Mouse (Mus musculus) thymus, postnatal 10 days (tissue): ENCODE results near the gene Tdrd9.

Source experiments
- DNase-seq, 2 experiments: peaks; one replicate each; pipeline ENCODE4 v3.0.0; 2021; ENCODE audit warnings: low spot score in 2 of 2

Gene Tdrd9

DNA sequence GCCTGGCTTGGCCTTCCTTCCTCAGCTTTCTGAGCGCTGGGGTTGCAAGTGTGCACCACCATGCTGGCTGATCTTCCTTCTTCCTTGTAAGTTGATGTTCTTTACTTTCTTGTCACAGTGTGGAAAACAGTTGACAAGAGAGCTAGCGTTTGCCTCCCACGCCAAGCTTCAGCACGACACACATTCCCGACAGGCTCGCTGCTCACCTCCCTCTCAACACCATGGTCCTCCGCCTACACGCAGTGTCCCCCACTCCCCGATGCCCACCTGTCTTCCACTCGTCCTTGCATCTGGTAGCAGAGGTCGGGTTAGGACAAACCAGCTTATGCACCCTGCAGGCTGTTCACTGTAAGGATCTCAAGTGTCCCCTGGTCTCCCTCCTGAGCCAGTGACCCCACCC, 133.5 kb downstream of the Tdrd9 start:
- DNase-seq: no peak

DNA sequence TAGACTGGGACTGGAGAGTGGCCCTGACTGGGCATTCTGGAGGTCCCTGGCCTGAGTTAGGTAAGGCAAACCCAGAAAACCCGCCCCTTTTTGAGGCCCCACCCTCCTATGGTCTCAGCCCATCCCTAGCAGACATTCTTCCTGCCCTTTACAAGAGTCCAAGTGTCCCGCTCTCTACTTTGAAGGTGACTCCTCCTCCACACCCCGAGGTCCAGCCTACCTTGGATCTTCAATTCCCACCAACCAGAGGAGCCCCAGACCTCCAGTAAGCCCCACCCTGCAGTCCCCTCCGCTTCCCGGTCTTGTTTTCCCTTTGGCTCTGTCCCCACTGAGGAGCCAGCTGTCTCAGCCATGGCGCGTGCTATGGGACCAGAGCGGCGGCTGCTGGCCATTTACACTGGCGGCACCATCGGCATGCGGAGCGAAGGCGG, 135.2 kb downstream of the Tdrd9 start, which contains the start of gene Aspg:
Gene Aspg, plus strand, starts transcription at position 139 of the 431 bp plus-strand sequence.
- DNase-seq: no peak

DNA sequence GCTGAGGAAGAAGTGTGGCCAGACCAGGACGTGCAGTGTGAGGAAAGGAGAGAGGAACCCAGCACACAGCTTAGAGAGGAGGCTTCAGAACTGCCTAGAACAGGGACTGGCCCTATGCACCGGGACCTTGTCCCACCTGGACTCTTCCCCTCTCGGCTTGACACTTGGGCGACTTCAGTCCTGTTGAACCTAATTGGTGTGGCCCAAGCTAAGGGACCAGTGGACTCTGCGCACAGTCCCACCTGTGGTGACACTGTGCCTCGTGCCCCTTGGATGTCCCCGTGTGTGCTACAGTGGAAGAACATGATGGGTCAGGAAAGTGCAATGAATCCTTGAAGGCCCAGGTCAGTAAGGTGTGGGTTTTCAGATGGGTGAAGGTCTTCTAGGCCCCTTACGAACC, 136.3 kb downstream of the Tdrd9 start:
- no peak for DNase-seq

DNA sequence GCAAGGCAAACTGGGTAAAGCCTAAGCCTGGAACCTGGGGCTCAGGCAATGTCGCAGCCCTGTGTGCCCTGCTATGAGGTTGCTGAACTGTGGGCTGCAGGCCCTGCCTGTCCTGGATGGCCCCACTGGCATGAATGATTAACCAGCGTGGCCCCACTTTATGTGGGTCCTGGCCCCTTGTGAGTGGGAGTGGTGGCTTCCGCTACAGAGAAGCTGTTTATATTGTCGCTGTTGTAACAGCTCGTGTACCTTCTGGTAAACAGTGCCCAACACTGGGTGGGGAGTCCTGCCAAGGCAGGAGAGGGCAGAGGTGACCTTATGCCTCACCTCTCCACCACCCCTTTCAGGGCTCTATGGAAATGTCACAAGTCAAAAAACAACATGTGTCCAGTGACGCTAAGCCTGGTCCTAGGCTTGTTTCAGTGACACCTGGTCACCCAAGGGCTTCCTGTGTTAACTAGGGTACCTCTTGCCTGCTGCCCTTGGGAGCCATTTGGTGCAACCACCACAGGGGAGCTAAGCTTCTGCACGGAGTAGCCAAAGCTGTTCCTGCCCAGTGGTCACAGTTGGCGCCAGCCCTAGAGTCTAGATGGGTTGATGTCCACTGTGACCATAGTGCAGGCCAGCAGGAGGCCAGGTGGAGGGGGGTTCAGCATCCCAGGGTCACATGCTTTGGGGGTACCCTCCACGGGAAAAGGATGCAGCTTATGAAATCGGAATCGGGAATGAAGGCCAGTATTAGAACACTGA, 137.5 kb downstream of the Tdrd9 start:
- no peak for DNase-seq

DNA sequence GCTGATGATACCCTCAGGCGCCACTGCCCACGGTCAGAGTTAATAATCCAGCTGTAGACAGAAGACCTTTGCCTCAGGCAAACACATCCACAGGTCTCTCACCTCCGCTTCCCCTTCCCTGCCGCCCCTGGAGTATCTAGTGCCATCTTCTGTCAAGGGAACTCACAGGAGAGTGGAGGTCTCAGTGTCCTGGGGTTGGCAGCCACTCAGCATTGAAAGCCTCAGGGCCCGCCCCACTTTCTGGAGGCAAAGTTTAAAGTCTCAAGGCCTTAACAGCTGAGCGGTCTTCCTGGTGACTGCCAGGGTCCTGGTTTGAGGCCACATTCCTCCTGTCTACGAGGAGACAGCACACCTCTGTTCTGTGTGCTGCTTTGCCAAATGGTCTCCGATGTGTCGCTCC, 138.3 kb downstream of the Tdrd9 start:
- DNase-seq: no peak

DNA sequence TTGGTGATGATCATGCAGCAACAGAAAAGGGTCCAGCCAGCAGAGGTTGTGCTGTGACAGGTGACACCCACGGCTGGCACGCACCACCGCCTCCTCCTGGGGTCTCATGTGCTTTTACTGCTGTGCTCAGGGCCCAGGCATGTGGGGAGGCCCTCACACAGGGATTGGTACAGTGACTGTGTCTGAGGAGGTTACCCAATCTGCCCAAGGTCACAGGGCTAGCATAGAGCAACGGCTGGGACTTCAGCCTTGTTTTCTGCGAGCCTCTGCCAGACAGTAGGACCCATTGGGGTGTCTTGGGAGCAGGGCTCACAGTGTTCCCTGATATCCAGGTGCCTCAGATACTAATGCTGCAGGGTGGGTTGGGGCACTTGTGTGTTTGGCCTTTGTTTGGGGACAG, 140.0 kb downstream of the Tdrd9 start:
- DNase-seq: no peak

DNA sequence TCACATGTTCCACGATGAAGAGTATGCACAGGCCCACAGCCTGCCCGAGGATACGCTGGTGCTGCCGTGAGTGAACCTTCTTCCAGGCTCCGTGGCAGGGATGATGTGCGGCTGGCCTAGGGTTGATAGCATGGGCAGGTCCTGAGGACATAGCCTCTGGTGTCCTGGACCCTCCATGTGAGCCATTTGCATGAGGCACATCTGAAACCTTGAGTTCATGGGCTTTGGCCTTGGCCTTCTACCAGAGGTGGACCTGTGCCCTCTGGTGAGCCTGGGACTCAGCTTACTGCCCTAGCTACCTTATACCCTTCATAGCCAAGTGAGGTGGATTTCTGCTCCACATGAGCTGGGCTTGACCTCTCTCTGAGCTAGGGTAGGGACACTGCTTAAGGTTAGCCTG, 140.9 kb downstream of the Tdrd9 start:
- DNase-seq: no peak

DNA sequence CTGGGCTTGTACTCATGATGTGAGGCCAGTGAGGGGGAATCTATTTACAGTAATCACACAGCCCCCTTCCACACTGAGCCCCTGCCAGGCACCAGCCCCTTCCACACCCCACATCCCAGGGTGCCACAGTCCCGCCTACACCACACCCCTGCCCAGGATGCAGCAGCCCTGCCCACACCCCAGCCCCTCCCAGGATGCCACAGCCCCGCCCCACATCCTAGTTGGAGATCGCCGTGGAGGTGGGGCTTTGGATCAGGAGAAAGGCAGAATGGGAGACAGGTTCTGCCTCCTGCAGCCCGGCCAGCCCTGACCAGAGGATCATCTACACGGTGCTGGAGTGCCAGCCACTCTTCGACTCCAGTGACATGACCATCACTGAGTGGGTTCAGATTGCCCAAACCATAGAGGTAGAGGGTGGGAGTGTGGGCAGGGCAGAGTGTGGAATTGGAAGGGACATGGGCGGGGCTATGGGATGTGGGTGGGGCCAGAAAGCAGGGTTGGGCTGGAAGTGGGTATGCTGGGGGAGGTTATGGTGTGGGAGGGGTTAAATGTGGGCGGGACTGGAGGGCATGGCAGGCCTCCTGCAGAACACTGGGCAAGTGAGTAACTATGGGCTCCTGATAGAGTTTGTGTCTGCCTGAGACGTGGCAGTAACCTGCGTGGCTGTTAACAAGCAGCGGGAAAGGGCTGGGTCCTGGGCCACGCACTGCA, 141.5 kb downstream of the Tdrd9 start:
- DNase-seq: no peak

DNA sequence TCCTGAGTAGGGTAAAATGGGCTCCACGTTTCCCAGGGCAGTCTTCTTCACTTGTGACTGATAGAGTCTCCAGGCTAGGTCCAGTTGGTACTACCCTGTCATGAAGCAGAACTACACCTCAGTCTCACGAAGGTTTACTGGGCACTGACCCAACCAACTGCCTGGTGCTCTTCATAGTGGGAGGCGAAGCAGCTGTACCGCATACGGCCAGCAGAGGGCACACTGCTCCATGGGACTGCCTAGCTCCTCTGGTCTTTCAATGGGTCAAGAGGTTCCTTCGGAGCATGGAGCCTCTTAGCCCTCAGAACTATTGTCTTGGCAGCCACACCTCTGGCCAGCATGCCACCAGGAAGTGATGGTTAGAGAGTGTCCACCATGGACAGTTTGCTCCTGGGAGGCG, 142.4 kb downstream of the Tdrd9 start:
- peak; percentile 40 to 69 for DNase-seq

DNA sequence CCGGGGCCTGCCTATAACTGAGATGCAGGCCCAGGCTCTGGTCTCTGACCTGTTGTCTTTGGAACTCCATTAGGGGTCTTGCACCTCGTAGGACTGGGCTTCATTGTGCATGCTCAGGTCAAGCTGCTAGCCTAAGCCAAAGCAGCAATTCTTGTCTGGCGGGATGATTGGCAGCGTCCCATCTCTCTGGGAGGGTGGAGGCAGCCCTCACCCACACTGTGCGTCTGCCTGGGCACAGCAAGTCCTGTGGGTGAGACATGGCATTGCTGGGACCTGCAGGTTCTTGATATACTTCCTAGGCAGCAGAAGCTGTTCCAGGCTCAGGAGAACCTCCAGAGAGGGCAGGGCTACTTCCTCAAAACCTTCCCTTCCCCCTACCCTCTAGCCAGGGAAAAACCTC, 145.6 kb downstream of the Tdrd9 start:
- DNase-seq: no peak

DNA sequence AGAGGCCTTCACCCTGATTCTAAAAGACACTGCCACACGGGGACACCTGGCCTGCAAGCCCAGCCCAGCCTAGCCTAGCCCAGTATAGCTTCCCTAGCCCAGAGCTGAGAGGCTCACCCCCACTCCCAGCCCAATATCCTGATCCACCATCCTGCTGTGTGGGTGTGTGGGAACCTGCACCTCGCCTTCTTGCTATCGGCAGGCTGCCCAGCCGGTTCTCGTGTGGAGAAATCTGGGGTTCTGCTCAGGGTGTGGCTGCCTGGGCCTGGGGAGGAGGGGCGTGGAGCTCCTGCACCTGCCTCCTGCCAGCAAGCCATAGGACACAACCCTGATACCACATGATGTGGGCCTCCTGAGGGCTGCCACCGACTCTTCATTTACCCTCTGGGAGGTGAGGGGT, 146.3 kb downstream of the Tdrd9 start:
- DNase-seq: no peak
